In genomic region chr19:59628296-59629160, GRCm38 (mm10) we compare ENCODE assay signal across 14 mouse cellular contexts.
DNase-seq lines count a peak whose midpoint lies in the region; ATAC-seq and TF ChIP-seq lines count a peak whose summit lies in the region.
"Had no signal": no experiment of that assay in that cellular context is flagged by ENCODE, and none has a peak within 500 bp of the region (broad histone marks: within the 10 kb centered on the region; RNA-seq: fewer than 3 reads in every experiment).

No protein-coding gene starts in this region.

- no peak overlapping the region for H3K27ac ChIP-seq in forebrain, embryonic 14.5 days (ENCODE audit: low read depth, low read length)
- 0 out of 2 replicates have a peak overlapping the region, but pooled peaks have one; percentile 9 for H3K27ac ChIP-seq in hindbrain, embryonic 14.5 days
- no peak overlapping the region for H3K27ac ChIP-seq in kidney, postnatal 0 days
- peak overlapping the region; percentile 40 for H3K27ac ChIP-seq in midbrain, embryonic 15.5 days
- H3K27ac ChIP-seq: limb, embryonic 13.5 days had no signal

- no peaks in the 10 kb centered on the region for H3K36me3 ChIP-seq in forebrain, embryonic 14.5 days (ENCODE audit: control insufficient read depth, insufficient read depth, low read length)
- H3K36me3 ChIP-seq in hindbrain, embryonic 14.5 days (replicated peaks; ENCODE audit: control insufficient read depth, insufficient read depth): no peaks in the 10 kb centered on the region
- H3K36me3 ChIP-seq in kidney, postnatal 0 days (ENCODE audit: insufficient read depth, low read length): no peaks in the 10 kb centered on the region
- H3K36me3 ChIP-seq in midbrain, embryonic 15.5 days (replicated peaks): no peaks in the 10 kb centered on the region
- H3K36me3 ChIP-seq: limb, embryonic 13.5 days had no signal

- peak; percentile 52 for DNase-seq in forebrain, embryonic 14.5 days (ENCODE audit: low spot score)
- peak; percentile 52 for DNase-seq in hindbrain, embryonic 14.5 days (ENCODE audit: low spot score)
- no peak for DNase-seq in kidney, postnatal 0 days (ENCODE audit: low spot score)
- no peak for DNase-seq in cerebellum, adult 9-10 months
- no peak for DNase-seq in thymus, postnatal 14 days
- no peak for DNase-seq in heart, postnatal 25 days (ENCODE audit: low spot score)
- DNase-seq in layer of hippocampus, adult 9-10 months (ENCODE audit: low spot score): no peak
- DNase-seq: cerebellum, adult 2 months; embryo, embryonic 11 days; heart, postnatal 14 days; liver, postnatal 0 days; lung, postnatal 4 days had no signal

- H3K4me2 ChIP-seq in forebrain, embryonic 14.5 days (ENCODE audit: low read length): no peak overlapping the region
- H3K4me2 ChIP-seq in hindbrain, embryonic 14.5 days (replicated peaks): peak overlapping the region; percentile 0; the same call in 1 of the 2 replicates
- 0 out of 2 replicates have a peak overlapping the region, but pooled peaks have one; percentile 13 for H3K4me2 ChIP-seq in kidney, postnatal 0 days (ENCODE audit: low read length)
- H3K4me2 ChIP-seq in midbrain, embryonic 15.5 days: peak overlapping the region; percentile 15; the same call in 1 of the 2 replicates
- H3K4me2 ChIP-seq: limb, embryonic 13.5 days had no signal

- H3K4me1 ChIP-seq in forebrain, embryonic 14.5 days (ENCODE audit: control insufficient read depth, insufficient read depth, low read length): peaks cover 3% of the 10 kb centered on the region
- H3K4me1 ChIP-seq in hindbrain, embryonic 14.5 days (replicated peaks; ENCODE audit: control insufficient read depth, insufficient read depth, low read length): peaks cover 17% of the 10 kb centered on the region; the same call in 1 of the 2 replicates
- H3K4me1 ChIP-seq in kidney, postnatal 0 days (replicated peaks; ENCODE audit: insufficient read depth, low read length): peaks cover 4% of the 10 kb centered on the region; the same call in 1 of the 2 replicates
- peaks cover 20% of the 10 kb centered on the region for H3K4me1 ChIP-seq in midbrain, embryonic 15.5 days
- H3K4me1 ChIP-seq: limb, embryonic 13.5 days had no signal

- no peak overlapping the region for H3K9ac ChIP-seq in forebrain, embryonic 14.5 days (ENCODE audit: low read length)
- H3K9ac ChIP-seq in hindbrain, embryonic 14.5 days: no peak overlapping the region
- H3K9ac ChIP-seq in kidney, postnatal 0 days (ENCODE audit: low read depth, low read length): no peak overlapping the region
- H3K9ac ChIP-seq in midbrain, embryonic 15.5 days: no peak overlapping the region
- H3K9ac ChIP-seq: limb, embryonic 13.5 days; liver, postnatal 0 days had no signal

- no peaks in the 10 kb centered on the region for H3K9me3 ChIP-seq in forebrain, embryonic 14.5 days (replicated peaks; ENCODE audit: control insufficient read depth, low read length)
- H3K9me3 ChIP-seq in hindbrain, embryonic 14.5 days (ENCODE audit: control insufficient read depth, low read length): no peaks in the 10 kb centered on the region
- H3K9me3 ChIP-seq in kidney, postnatal 0 days (replicated peaks; ENCODE audit: low read length): no peaks in the 10 kb centered on the region
- no peaks in the 10 kb centered on the region for H3K9me3 ChIP-seq in midbrain, embryonic 15.5 days
- H3K9me3 ChIP-seq: limb, embryonic 13.5 days had no signal

- ATAC-seq in forebrain, embryonic 14.5 days: peak; percentile 32; the same call in 1 of the 2 replicates
- ATAC-seq in hindbrain, embryonic 14.5 days (ENCODE audit: low FRiP score): peak; percentile 48; the same call in 1 of the 2 replicates
- no peak for ATAC-seq in kidney, postnatal 0 days (replicated peaks; ENCODE audit: low FRiP score, low read depth)
- ATAC-seq in midbrain, embryonic 15.5 days (replicated peaks): peak; percentile 37; the same call in 1 of the 2 replicates
- ATAC-seq: liver, postnatal 0 days had no signal

- no peak for TF ChIP-seq CTCF in kidney, postnatal 0 days (IDR thresholded peaks at IDR 0.05; ENCODE audit: low read depth)

- H3K4me3 ChIP-seq in forebrain, embryonic 14.5 days (ENCODE audit: low read depth, low read length): no peak overlapping the region
- H3K4me3 ChIP-seq in hindbrain, embryonic 14.5 days (replicated peaks; ENCODE audit: low read length): no peak overlapping the region
- H3K4me3 ChIP-seq in kidney, postnatal 0 days (replicated peaks; ENCODE audit: low read depth, low read length): no peak overlapping the region
- H3K4me3 ChIP-seq in midbrain, embryonic 15.5 days: no peak overlapping the region
- H3K4me3 ChIP-seq: limb, embryonic 13.5 days had no signal

- no peaks in the 10 kb centered on the region for H3K27me3 ChIP-seq in forebrain, embryonic 14.5 days (replicated peaks; ENCODE audit: control insufficient read depth, insufficient read depth, low read length)
- H3K27me3 ChIP-seq in hindbrain, embryonic 14.5 days (ENCODE audit: control insufficient read depth, insufficient read depth, low read length): no peaks in the 10 kb centered on the region
- no peaks in the 10 kb centered on the region for H3K27me3 ChIP-seq in kidney, postnatal 0 days (ENCODE audit: insufficient read depth, low read length)
- H3K27me3 ChIP-seq in midbrain, embryonic 15.5 days (replicated peaks): no peaks in the 10 kb centered on the region

- WGBS in forebrain, embryonic 14.5 days: 44% methylated on average over 15 of the region's 15 CpGs
- 38% methylated on average over 15 of the region's 15 CpGs for WGBS in hindbrain, embryonic 14.5 days
- 46% methylated on average over 15 of the region's 15 CpGs for WGBS in kidney, postnatal 0 days
- WGBS in midbrain, embryonic 15.5 days: 31% methylated on average over 15 of the region's 15 CpGs

- intact Hi-C loops in heart, postnatal 25 days (cut with DNase I): no loop called here

Comparison
In these comparisons a context has a peak if more than half of its experiments do, and no peak if none do; other contexts are left out.
1. DNase-seq: peak in forebrain, embryonic 14.5 days (single experiment) and hindbrain, embryonic 14.5 days (single experiment); none in kidney, postnatal 0 days (single experiment), cerebellum, adult 9-10 months (single experiment), thymus, postnatal 14 days (single experiment), heart, postnatal 25 days (single experiment) and layer of hippocampus, adult 9-10 months (single experiment).
2. H3K27ac ChIP-seq: peak in hindbrain, embryonic 14.5 days (single experiment) and midbrain, embryonic 15.5 days (single experiment); none in forebrain, embryonic 14.5 days (single experiment) and kidney, postnatal 0 days (single experiment).